Mouse (Mus musculus) left cerebral cortex, postnatal 10 days (tissue): ENCODE measurements at regions not wholly inside any gene's neighbourhood (a gene's known extent, or its start where the extent isn't known, plus 50 kb on each side); places are given as distances from the start of the nearest gene placed in this dataset.

ENCODE experiments used
- DNase-seq, 2 experiments: peaks; one replicate each; pipeline ENCODE4 v3.0.0; 2021 to 2022; ENCODE audit warnings: low spot score in 2 of 2, mixed read lengths in 1 of 2; ENCODE audit errors: extremely low spot score in 1 of 2
- intact Hi-C: fragments of 180-260 bp; cut with DNase I; formaldehyde crosslinking; loops from one replicate; pipeline ENCODE4 v1.15.1; 2025

DNA sequence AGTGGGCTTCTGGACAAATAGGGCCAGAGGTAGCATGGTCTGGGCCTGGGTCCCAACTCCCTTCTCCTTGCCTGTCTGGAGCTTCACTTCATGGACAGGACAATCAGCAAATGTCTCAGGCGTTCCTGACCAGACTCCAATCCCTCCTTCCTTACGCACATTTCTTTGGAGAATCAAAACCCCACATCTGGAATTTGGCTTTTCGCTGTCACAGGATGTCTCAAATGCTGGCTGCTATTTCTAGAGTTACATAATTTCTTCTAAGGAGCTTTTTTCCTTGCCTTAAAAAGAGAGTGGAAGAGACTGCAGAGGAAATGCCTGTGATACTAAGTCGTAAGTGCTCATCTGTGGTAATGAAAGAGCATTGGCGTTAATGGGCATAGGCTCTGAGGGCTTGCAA is 328.1 kb upstream of the Nfe2l3 start:
- DNase-seq = no peak
- intact Hi-C loops = no loop called here

DNA sequence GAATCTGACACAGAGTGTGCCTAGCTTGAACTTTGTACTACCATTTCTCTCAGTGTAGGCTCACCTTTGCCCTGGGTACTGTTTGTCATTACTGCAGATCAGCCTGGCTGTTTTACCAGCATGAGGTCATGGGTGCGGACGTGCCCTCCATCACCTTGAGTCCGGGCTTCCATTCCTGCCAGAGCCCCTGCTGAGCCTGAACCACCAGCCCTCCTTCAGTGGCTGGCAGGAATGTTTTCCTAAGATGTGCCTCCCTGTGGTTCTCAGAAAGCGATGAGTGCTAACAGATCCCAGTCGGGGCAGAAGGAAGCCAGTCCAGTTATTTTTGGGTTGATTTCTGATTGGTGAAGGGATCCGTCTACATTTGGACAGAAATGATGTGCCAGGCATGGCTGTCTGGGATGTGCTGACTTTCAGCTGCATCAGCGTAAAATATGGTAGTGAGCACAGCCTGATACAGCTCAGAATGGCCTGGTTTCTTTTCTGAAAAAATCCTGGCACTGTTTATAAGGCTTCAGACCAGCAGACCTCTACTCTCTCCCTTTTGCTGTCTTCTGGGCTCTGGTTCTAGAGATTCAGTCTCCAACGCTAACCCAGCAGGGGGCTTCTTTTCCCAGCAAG is 324.0 kb upstream of the Nfe2l3 start:
- intact Hi-C loops = no loop called here
- DNase-seq = peak in 1 of 2 experiments; percentile 45

DNA sequence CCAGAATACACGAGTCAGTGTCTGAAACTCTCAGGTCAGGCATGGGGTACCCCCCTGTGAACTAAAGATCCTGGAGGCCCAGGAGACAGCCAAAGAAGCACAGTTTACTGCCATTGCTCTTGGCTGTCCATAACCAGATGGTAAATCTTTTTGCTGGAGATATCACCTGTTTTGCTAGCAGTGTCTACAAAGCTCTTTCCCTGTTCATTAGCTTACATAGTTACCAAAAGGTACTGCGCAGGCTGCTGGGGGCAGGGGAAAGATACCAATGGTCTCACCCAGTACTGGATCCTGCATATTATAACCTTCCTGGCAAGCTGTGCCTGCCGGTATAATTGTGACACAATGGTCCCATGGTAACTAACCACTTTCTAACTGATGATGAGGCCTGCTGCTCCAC is 321.9 kb upstream of the Nfe2l3 start:
- no peak for DNase-seq
- intact Hi-C loops = no loop called here

DNA sequence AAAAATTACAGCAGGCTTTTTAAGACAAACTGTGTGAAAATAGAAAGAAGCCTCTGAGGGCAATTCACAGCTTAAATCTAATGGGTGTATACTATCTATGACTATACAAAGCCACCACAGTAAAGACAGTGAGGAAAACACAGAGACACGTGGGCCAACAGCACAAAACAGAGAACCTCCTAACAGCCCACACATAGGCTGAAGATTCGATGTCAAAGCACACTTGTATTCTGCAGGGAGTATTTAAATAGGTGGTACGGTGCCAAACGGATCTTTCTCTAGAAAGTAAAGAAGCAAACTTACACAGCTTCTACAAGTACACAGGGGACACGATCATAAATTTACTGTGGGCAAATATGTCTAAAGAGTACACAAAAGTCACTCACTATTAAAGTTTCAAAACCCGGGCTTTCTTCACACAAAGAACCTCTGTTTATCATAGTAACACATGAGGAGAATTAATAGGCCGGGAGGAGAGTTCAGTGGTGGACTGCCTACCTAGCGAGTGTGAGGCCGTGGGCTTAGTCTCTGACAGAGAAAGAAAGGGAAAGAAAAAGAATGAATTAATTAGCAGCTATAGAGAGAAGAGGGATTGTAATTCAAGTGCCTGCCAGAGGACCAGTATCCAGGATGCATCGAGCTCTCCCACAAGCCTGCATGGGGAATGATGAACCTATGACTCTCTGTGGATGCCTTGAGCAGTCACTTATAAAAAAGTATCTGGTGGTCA is 317.7 kb upstream of the Nfe2l3 start:
- DNase-seq = no peak
- intact Hi-C loops = no loop called here

DNA sequence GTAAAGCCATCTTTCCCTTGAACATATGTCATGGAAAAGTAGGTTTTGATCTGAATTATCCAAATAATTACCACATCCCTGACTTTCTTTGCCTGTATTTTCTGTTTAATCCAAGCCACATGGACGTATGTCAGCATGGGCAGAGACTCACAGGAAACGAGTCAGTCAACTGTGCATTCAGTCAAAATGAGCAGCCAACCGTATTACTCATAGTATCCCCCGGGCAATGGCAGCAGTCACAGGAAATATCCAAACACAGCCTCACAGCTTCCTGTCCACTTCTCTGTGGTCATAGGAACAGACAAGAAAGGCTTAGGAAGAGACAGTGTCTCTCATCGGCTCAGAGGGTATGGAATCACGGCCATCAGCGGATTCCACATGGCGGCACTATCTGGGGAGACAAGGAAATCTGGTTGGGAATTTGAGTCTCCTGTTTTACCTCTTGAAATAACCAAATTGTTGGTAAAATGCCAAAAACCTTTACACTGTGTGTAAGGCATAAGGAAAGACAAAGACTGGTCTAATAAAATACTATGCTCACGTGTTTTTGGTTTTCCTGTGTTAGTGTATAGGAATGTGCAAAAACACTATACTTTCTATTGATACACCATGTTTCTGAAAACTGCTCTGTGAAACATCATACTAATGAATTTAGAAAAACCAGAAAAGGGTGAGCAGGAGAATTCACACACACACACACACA is 313.5 kb upstream of the Nfe2l3 start:
- no peak for DNase-seq
- intact Hi-C loops = no loop called here

DNA sequence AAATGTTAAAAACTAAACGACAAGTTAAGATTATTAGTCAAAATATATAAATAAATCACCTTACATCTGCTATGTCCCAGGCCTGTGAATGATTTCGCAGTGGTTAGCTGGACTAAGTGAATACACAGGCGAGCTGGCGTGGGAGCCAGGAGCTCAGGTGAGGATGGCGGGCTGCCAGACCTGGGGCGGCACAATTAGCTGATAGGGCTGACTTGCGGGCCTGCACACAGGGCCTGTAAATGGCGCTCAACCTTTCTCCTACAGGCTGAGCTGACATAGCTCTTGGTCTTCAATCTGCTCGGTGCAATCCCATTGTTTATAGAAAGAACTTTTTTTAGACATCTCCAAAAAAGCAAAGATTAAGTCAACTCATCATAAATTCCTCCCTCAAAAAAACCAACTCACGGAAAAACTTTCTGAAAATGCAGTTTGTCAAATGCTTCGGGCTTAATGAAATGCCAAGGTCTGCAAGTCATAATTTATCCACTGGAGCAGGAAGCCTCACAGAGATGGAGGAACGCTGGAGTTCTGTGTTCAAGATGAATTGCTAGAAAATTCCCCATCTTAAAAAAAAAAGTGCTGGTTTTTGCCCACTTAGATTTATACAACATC is 312.7 kb upstream of the Nfe2l3 start:
- intact Hi-C loops = no loop called here
- no peak for DNase-seq

DNA sequence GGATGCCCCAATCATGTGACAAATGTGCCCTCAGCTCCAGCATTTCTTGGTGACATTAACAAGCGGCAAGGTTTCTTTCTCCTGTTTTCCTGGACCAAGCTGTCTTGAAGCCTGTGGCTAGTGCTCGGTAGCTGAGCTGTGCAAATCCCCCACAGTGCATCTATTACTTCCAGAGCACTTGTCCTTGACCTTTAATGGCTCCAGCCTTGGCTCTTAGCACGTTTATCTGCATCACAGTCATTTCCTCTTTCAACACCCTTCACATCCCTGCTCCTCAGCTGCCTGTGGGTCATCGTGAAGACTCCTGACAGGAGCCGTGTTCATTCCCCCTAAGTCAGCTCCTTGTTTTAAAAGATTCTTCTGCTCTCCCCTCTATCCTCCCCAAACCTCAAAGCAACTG is 309.5 kb upstream of the Nfe2l3 start:
- intact Hi-C loops = no loop called here
- no peak for DNase-seq

DNA sequence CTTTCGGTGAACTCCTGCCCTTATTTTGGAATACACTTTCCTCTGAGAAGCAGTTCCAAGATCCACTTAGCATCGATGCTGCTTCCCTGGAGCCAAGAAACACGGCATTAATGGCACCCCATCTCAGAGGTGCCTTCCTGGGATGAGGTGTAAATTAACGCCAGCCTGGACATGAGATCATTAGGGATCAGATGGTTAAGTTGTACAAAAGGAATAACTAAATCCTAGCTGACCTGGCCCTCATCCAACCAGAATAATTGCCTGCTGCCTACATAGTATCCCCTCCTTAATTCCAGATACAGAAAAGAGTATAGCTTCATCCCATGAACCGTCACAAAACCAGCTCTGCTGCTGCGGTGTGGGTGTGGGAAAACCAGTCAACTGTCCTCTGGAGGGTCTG is 304.6 kb upstream of the Nfe2l3 start:
- intact Hi-C loops = no loop called here
- DNase-seq = no peak

DNA sequence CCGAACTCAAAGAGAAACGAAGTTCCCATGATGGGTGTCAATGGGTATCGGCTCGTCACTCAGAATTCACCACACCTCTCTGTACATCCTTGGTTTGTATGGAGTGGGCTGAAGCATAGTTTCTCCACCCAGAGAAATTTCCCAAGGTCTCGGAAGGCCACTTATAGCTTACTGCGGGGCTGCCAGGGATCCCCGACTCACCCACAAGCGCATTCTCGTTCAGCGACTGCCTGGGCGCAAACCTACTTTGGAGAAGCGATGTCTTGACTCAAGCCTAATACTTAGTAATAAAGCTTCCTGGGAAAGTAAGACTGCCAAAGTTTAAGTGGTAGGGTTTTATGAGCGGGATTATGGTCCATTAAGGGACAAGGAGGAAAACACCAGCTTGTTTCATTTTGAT is 303.4 kb upstream of the Nfe2l3 start:
- intact Hi-C loops = no loop called here
- no peak for DNase-seq

DNA sequence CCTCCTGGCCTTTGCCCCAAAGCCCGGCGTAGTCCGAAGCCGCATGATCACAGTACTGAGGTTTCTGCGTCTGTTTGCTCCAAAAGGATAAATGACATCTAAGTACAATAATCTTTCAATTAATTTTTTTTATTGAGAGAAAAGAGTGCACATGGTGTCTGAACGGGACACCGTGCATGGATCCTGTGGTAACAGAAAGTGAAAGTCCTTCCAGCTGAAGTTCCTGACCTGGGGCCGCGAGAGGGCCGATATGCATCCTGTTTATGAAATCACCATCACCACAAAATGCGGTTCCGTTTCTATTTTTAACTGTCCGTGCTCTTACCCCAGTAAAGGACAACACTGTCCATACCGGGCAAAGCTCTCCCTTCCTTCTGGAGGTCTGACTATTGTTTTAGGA is 302.9 kb upstream of the Nfe2l3 start:
- intact Hi-C loops = no loop called here
- no peak for DNase-seq

DNA sequence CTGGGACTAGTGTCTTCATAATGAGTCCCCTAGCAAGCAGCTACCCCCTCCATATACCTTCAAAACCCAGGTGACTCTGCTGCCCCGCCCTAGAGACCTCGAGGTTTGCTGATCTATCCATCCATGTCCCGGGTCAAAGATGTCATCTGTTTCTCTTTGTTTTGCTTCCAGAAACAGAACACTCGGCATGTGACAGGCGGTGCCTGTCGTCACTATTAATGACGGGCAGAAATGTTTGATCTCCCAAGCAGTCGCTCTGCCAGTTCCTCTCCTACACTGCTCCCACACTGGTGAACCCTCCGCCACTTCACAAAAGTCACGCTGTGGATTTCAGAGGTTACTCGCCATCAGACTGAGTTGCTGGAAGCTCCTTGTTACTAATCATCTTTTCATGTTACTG is 287.7 kb upstream of the Nfe2l3 start:
- intact Hi-C loops = no loop called here
- no peak for DNase-seq

DNA sequence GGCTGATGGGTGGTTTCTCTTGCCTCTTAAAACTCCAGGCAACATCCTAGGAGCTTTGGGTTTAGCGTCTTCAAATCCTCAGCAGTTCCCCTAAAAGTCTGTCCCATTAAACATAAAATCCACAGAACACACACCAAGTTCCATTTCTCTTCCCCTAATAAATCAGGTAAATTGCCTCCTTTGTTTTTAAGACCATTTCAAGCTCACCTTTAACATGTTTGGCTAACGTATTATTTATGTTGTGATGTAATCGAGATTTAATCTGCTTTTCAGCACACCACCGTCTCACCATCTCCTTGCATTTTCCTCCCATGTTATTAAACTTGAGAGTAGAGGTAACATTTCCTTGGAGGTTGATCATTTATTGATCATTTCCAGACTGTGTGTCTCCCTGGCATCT is 286.6 kb upstream of the Nfe2l3 start:
- no peak for DNase-seq
- intact Hi-C loops = no loop called here

DNA sequence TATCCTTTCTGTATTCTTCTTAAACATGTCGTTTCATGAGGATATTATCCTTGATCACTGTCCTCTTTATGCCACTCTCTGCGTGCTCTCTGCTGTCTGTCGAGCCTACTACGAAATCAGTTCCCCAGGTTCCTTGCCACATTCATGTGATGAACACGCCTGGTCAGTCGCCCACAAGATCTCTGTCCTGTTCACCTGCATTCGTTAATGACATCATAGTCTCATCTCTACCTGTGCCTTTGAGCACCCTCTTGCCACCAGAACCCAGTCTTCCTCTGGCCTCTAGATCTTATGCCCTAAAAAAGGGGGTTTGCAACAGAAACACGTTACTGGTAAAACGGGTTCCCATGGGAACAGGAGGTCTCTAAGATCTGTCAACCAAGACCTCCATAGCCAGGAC is 283.6 kb upstream of the Nfe2l3 start:
- intact Hi-C loops = no loop called here

DNA sequence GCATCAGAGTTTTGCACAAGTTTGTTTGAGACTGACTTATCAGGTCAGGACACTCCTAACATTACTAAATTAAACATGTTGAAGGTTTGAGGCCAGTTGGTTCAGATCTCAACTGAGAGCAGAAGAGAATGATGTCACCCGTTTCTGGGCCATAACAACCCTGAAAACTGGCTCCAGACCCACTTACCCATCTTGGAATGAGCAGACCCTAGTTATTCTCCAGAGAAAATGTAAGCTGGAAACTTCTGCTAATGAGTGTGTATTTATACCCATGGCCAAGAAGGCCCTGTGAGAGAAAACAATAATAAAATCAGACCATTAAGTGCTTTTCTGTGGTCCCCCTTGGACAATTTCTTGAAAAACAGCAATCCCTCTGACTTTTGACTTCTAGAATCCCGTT is 282.4 kb upstream of the Nfe2l3 start:
- DNase-seq = no peak
- intact Hi-C loops = no loop called here

More for the DNA sequence above, 283.6 kb upstream of the Nfe2l3 start:
- DNase-seq = no peak

DNA sequence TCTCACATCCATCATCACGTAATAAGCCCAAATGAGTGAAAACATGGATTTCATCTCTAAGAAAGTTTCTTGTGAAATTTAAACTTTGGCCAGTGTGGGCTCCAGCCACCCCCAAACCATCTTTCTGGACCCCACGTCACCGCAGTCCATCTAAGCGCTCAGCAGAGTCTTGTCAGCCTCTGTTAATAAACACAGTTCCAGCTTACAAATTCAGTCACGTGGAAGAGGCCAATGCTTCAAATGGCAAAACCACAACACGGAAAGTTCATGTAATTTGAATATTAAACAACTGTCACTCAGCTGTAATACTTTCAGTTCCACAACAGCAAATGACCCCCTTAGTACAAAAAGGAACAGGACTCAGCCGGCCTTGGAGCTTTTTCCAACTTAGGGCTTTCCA is 282.0 kb upstream of the Nfe2l3 start:
- intact Hi-C loops = no loop called here

DNA sequence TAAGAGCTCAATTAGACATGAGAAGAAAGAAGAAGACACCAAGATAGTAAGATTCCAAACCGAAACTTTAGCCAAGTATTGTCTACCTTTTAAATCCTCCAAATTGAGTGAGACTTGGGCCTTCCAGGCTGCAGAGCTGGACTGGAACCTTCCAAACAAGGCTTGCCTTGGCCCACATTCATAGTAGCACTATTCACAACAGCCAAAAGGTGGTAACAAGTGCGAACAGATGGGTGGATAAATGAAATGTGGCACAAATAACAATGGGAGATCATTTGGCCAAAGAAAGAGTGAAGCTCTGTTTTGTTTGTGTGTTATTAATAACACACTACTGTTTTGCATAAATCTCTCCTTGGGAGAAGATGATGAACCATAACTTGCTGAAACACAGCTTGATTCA is 281.6 kb upstream of the Nfe2l3 start:
- DNase-seq = no peak
- intact Hi-C loops = no loop called here

More for the DNA sequence above, 282.0 kb upstream of the Nfe2l3 start:
- no peak for DNase-seq

DNA sequence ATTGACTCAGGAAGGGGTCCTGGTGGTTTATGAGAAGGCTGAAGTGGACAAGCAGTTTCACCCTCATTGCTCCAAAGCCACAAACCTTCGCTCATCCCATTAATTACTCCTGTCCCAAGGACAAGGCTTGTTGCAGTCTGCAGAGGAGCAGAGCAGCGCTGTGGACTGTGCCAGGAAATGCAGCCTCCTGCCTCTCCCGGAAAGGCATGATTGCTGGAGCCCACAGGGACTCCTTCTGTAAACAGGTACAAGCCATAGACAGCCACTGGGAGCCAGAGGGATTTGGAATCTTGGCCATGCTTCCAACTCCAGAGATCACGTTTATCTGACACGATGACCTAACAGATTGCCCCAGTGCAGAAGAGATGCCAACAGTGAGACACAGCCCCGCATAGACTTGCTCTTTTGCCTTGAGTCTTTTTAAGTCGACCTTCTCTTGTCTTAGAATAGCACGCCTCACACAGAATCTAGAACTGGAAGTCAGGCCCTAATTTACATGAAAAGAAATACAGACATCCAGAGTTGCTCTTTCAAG is 275.6 kb upstream of the Nfe2l3 start:
- intact Hi-C loops = no loop called here
- DNase-seq = no peak

DNA sequence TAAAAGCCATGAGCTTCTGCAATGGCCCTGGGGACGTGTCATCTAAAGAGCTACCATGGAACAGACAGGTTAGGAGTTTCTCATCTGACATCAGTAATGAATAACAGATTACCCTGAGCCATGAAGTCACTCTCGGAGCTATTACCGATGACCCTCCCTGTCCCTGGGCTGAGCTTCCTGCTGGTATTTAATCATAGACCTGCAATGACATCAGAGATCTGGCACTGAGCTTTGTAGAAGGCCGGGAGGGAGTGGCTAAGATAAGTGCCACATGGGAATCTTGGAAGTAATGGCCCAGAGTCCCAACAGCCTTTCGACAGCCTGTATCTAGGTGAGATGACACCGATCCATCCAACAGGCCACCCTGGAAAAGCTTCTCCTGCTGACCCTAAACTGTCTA is 271.3 kb upstream of the Nfe2l3 start:
- DNase-seq = no peak
- intact Hi-C loops = no loop called here

DNA sequence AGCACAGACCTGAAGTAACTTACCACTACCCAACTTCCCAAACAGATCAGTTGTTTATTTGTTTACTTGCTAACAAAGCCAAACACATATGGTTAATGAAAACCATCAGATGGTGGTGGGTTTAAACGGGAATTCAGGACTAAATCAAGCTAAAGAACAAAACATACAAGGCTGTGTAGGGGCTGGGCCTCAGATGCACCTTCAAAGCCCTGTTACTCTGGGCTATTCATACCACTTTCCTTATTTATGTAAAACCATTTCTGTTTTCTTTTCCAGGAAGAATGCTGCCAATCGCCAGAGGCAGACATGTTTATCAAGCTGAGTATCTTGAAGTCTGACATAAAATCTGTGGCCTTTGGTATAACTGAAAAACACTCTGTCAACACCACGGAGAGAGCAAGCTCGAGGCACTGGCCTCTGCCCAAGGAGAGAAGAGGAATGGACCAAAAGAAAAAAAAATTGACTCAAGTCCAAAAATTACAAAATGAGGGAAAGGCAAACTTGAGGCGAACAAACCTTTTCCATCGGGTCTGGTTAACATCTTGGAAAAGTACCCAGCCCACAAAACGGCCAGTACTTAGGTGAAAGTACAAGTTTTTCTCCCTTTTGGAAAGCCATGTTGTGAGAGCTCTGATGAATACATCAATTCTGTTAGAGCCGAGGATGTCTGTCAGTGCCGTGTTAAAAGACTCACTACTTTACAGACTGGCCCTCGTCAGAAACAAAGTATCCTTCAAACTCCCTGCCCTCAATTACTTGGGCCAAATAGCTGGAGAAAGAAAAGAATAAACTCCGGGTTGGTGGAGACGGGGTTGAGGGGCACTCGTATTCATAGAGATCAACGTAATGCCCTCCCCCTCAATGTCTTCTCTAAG is 270.0 kb upstream of the Nfe2l3 start:
- no peak for DNase-seq
- intact Hi-C loops = no loop called here
